Mouse (Mus musculus): ENCODE measurements around the gene Slc25a16.

The Slc25a16 gene

DNA sequence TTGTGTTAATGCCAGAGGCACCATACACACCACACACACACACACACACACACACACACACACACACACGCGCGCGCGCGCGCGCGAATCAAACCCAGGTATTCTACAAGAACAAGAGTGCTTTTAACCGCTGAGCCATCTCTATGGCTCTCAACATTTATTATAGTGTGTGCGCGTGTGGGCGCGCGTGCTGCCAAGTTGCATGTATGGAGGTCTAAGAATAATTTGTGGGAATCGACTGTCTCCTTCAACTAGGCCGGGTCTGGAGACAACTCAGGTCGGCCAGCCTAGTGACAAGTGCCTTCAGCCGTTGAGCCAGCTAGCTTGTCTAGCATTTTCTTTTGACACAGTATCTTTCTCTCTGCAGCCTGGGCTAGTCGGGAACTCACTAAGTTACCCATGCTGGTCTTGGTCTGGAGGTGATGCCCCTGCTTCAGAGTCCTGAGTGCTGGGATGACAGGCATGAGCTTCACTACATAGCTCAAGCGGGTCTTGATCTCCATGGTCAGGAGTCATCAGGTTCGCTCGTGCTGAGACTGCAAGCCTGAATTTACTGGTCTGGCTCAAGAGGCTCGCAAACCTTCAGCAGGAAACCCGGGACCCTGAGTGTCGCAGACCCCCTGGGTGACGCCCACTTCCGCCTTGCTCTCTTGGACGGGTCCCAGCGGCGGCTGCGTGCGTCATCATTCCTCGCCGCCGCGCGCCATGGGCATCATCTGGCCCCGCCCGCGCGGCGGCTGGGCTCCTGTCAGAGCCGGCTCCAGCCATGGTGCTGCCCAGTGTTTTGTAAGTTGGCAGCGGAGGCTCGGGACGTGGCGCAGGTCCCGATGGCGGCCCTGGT is at the start of gene Slc25a16:
Slc25a16 (plus strand) TSS at position 709 of the 841 bp plus-strand sequence.
- peak; percentile 96 for DNase-seq

DNA sequence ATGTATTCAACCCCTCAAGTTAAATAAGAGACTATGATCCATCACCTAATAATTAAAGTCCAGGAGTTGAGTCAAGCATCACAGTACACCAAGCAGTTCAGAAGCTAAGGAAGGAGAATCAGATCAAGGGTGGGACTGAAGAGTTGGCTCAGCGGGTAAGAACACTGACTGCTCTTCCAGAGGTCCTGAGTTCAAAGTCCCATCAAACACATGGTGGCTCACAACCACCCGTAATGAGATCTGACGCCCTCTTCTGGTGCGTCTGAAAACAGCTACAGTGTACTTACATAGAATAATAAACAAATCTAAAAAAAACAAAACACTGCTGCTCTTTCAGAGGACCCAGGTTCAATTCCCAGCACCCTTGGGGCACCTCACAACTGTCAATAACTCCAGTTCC is 45.6 kb upstream of the Slc25a16 start:
- DNase-seq = no peak

DNA sequence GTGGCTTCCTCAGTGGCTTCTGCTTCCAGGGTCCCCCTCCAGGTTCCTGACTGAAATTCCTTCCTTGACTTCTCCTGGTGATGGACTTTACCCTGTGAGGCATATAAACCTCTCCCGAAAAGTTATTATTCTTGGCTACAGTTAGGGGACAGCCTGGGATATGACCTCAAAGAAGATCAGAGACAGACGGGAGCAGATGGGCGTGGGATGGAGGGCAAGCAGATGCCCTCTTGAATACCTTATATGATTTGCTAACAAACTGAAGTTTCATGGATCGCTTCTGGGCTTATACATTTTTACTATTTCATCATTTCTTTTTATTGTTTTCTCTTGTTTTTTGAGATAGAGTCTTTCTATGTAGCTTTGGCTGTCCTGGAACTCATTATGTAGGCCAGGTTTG is 44.9 kb upstream of the Slc25a16 start:
- no peak for DNase-seq

DNA sequence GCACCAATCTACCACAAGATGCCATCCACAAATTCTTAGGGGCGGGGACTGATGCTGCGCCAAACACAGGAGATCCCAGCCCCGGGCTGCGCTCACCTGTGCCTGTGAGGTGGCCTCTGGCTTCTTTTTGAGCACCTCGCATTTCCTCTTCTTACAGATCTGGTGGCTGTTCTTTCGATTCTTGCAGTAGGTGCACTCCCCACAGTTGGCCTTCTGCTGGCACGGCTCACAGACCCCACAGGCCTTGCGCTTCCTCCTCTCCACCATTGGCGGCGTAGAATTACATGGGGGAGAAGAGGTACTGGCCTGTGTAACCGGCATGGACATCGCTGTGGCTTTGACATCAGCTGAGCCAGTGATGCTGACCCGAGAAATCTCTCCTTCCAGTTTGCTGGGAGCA is 42.4 kb upstream of the Slc25a16 start:
- DNase-seq = no peak

DNA sequence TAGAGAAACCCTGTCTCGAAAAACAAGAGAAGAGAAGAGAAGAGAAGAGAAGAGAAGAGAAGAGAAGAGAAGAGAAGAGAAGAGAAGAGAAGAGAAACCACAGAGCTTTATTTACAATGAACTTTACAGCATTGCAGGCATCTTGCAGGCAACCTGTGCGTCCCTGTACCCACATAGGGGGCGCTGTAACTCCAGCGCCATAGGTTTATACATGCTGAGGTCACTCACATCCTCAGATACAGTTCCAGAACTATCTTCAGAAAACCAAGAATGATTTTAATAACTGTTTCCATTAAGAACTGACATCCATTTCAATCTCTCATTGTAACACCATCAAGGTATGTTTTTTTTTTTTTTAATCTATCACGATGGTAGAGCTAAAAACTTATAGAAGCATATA is 39.2 kb upstream of the Slc25a16 start:
- DNase-seq = no peak

DNA sequence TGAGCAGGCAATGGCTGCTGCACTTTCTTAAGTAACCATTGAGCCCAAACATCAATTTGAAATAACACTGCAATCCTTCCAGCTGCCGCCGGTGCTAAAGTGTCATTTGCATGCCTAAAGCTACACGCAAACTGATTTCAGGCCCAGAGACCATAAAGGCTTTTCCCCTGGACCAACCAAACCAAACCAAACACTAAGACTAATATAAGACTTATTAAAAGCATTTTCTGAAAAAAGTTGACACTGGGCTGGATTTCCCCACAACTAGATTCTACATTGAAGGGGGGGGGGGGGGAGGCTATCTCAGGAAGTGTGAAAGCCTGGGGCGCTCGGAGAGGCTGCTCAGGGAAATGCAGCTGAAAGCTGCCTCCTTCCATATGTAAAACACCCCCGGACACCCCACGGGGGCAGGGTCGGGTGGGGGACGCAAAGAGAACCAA is 36.5 kb upstream of the Slc25a16 start:
- DNase-seq = no peak

DNA sequence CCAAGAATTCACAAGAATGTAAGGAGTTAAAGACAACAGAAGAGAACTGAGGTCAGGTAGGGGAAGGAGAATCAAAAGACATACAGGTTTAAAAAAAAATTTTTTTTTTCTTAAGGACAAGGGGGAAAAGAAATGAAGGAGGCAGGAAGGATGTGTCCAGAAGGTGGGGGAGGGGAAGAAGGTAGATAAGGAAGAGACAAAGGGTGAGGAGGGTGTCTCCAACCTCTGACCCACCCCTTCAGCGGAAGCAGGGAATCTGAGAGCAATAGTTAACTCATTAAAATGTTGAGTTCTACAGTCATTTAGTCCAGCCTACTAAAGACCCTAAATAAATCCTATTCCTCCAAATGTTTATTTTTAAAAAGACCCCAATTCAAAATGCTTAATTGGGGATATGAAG is 35.9 kb upstream of the Slc25a16 start:
- no peak for DNase-seq

DNA sequence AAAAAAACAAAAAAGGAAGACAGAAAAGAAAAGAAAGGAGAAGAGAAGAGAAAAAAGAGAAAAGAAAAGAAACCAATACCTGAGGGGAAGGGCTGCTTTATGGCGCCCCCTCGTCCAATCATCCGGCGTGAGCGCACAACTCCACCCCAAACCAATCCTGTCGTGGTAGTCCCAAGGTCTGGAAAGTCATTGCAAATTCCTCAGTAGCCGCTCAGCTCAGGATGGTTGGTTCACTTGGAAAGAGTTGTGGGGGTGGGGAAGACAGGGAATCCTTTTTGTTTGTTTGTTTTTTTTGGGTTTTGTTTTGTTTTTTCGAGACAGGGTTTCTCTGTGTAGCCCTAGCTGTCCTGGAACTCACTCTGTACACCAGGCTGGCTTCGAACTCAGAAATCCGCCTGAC is 35.0 kb upstream of the Slc25a16 start:
- DNase-seq = no peak

DNA sequence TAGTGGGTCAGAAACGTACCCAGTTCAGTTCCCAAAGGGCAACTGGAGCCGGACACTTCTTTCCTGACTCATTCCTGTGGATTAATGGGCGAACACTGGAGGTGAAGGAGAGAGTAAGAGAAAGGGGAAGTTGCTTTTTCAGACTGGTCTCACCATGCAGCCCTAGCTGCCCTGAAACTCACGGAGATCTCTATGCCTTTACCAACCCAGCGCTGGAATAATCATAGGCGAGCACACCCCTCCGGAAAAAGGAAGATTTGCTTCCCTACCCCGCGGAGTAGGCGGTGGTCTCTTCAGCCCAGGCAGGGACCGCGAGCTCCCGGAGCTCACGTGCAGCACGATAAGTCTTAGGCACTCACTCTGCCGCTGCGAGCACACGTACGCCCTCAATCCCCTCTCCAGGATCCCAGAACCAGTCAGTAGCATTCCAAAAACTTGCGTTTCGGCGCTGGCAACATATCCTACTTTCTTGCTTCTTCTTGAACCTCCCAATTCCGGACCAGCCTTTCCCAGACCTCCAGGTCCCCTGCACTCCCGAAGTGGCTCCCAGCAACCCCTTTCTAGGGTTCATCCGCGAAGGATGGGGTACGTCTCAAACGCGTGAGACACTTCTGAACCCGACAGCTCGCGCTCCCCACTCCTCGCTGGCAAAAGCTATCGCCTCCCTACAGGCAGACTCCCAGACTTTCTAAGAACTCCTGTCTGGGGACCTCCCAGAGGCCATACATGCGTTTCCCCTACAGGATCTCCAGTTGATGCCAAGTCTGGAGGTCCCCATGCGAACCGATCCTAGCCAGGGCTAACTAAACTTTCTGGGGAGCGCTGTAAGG is 34.2 kb upstream of the Slc25a16 start:
- DNase-seq = peak; percentile 16

DNA sequence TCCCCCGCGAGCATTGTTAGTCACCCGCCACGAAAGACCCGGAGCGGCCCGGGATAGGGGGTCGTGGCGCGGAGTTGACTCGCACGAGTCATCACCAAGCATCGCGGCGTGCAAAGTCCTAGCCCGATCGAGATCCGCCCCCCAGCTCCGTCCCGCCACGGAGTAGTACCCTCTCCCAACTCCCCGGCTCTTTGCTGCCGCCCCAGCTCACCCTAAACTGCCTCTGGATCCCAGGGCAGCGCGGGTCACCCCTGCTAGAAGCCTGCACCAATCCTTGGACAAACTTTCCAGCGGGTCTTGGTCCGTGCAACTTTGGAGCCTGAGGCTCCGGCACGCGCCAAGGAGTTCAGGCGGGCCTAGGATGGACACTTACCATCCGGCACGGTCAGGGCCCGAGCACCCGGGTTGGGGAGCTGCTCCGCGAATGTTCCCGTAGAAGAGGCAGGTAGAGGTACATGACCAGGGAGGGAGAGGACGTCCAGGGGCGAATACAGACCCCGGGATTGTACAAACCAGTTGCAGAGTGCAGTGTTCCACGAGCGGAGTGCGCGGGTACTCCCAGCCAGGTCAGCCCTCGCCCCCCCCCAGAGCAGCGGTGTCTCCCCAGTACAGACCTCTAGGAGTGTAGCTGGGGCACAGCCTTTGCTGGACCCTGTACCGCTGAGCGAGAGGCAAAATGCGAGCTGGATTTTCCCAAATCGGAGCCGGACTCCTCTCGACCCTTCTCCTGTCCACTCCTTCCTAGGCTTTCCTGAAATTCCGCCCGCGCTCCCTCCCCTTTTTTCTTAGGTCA is 33.4 kb upstream of the Slc25a16 start:
- peak; percentile 83 for DNase-seq

DNA sequence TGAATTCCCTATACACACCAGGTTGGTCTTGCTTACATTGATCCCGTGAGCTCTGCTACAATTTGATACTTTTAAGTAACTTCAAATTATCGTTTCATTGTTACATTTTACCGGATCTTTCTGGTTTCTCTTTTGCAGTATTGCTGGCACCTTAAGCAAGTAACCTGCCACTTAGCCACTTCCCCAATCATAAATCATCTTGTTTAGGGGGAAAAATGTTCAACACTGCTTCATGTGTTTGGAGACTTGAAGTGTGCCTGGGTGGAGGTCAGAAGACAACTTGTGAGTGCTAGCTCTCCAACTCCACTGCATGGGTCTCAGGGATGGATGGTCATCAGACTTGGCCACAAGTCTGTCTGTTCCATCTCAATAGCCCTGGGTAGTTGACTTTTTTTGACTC is 29.4 kb upstream of the Slc25a16 start:
- no peak for DNase-seq

DNA sequence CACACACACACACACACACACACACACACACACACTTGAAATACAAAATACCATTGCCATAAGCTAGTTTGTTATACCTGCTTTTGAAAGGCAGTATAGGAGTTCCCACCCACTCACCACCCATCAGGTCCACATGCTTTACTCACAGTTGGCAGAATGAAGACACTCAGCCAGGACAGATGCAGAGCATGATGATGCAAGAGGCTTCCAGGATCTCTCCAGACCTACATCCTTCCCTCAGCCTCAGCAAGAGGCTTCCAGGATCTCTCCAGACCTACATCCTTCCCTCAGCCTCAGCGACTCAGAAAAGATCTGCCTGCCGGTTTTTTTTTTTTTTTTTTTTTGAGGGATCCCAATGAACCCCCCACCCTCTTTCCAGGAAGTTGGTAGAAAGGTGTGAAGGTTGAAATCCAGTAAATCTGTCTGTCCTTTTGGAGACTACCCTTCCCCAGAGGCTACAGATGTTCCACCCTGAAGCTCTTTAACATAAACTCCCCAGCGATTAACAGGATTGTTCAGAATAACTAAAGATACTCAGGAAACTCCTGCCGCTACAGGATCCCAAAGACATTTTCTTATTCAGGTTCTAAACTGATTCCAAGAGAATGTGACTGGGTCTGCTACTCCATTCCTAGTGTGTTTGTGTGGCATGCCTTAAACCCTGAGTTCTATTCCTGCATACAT is 27.7 kb upstream of the Slc25a16 start:
- no peak for DNase-seq

DNA sequence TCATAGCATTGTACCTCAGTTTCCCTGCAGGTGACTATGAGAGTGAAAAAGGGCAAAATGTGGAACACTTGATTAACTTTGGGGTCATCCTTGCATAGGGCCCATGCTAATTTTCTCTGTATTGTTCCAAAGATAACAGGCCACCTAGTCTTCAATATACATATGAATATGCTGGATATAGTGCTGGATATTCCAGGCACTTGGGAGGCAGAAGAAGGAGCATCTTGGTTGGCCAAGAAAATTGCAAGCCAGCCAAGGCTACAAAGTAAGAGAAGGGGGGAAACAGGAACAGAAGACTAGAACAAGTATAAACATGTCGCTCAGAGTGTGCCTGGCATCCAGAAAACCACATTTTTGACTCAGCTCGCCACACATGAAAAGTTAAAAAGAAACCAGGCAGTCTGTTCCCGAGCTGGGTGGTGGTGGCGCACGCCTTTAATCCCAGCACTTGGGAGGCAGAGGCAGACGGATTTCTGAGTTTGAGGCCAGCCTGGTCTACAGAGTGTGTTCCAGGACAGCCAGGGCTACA is 27.0 kb upstream of the Slc25a16 start:
- no peak for DNase-seq

DNA sequence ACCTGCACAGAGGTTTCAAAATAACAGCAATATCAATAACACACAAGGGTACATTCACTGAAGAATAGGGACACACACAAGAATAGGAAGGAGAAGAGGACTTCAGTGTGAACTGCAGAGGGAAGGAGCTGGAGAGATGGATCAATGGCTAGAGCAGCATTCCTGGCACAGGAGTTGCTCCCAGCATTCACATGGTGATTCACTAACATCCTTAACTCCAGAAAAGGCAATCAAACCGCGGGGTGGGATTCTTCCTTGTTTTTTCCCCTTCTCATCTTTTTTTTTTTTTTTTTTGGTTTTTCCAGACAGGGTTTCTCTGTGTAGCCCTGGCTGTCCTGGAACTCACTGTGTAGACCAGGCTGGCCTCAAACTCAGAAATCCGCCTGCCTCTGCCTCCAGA is 26.0 kb upstream of the Slc25a16 start:
- DNase-seq = no peak

DNA sequence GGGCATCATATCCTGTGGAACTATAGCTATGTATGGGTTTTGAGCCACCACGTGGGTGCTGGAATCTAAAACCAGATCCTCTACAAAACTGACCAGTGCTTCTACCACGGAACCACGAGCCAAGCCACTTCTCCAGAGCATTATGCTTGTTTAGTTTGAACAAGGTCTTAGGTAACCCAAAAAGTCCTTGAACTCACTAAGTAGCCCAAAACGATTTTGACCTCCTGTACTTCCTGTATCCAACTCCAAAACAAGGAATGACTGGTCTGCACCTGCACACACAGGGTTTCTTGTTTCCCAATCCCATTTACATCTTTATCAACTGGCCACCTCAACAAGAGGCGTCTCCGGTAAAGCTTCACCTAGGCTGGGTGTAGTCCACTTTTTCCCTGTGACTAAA is 25.0 kb upstream of the Slc25a16 start:
- no peak for DNase-seq

DNA sequence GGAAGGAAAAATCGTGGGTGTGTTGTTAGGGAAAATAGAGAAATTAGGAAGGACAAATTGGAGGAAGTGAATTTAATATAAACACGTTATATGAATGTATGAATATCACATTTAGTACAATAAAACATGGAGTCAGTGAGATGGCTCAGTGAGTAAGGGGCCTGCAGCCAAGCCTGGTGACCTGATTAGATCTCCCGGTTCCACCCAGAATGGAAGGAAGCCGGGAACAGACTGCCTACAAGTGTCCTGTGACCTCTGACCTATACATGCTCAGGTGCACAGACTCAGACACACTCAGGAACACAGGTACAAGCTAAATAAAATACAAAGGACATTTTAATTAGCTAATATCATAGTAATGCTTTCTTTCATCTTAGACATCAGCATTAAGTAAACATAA is 24.4 kb upstream of the Slc25a16 start:
- DNase-seq = no peak

DNA sequence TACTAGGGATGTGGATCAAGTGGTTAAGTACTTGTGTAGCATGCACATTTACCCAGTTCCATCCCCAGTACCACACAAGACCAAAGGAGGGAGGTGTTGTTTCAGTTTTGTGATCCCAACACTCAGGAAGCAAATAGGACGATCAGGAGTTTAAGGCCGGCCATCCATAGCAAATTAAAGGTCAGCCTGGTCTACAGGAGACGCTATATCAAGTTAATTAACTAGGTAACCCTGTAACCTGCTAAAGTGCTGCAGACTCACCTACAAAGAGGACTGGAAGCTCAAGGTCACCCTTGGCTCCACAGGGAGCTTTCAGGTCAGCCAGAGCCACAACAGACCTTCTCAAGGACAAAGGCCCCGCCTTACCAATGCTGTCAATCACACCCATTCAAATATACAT is 23.7 kb upstream of the Slc25a16 start:
- DNase-seq = peak; percentile 38

DNA sequence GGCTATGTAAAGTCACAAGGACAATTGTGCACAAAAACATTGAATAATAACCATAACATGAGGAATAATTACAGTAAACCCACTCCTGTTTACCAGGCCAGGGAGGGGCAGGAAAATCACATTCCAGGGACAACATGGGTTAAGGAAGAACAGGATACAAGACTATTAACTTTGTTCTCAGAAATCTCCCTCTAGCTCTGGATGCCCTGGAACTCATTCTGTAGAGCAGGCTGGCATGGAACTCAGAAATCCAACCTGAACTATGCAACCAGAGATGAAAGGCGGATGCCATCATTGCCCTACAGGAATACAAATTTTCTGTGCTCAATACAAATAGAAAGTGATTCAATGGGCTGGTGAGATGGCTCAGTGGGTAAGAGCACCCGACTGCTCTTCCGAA is 23.0 kb upstream of the Slc25a16 start:
- no peak for DNase-seq

DNA sequence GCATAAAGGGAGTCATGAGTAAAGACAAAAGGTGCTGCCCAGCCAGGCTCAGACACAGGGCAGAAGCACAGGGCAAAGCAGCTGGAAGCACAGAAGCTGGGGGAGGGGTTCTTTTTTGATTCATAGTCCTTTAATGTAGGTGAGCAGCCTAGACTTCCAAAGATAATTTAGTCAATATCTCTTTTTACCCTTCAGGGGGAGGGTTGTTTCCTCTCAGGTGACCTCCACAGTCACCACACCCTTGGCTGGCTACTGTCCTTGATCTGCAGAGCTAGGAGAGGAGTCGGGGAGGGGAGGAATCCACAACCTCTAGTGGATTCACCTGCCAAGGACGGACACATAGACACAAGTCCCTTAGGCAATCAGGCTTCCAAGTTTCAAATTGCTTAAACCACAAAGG is 22.4 kb upstream of the Slc25a16 start:
- no peak for DNase-seq

DNA sequence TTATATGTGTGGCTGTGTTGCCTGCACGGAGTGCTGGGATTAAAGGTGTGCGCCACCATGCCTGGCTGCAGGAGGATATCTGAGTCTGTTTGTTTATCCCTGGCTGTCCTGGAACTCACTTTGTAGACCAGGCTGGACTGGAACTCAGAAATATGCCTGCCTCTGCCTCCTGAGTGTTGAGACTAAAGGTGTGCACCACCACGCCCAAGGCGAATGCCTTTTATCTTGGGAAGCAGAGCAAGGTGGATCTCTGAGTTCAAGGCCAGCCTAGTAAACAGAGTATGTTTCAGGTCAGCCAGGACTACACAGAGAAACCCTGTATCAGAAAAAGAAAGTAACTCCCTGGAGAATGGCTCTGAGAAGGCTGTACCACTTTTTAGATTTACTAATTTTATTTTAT is 20.3 kb upstream of the Slc25a16 start:
- no peak for DNase-seq

DNA sequence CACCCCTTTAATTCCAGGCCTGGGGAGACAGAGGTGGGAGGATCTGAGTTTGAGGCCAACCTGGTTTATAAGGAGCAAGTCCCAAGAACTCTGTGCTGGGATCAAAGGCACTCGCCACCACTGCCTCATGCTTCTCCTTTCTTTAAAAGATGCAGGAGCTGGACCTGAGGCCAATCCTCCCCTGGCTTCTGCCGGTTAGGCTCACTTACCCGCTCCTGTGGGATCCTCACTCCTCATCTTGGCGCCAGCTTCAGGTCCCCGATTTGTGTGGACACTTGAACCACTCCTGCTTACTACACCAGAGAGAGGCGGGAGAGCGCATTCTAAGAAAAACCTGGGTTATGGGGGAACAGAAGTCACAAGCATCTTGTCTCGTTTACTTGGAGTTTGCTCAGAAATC is 18.6 kb upstream of the Slc25a16 start:
- DNase-seq = no peak

DNA sequence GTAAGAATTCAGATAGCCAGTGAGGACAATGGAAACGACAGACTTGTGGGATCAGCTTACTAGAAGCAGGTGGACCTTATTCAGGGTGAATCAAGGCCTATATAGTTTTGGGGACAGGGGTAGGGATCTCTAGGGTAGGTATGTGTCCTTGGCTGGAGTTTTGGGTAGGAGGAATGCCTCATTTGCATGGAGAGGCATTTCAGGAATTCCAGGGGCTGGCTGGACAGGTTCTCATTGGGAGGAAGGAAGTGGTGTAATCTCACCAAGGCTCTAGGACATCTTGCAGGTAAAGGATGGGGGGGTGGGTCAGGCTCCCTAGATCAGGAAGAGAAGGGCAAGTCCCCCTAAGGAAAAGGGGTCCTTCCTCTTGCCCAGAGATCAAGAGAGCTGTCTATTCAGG is 17.6 kb upstream of the Slc25a16 start:
- no peak for DNase-seq

Data from kidney, postnatal 14 days (tissue).